Mouse (Mus musculus) forebrain, embryonic 16.5 days (tissue): Measurements from ENCODE around the gene Smad3. TPM values are rescaled to one million over a fixed set of nuclear protein-coding genes. Genes with fewer than 3 reads are reported as not detected.

Experiments
- ATAC-seq: fragments of 200-750 bp; cut with Nextera tagmentation; 2 replicates; pipeline ENCODE4 v1.8.0; 2017; ENCODE audit warnings: mild to moderate bottlenecking, moderate library complexity
- H3K27ac ChIP-seq: fragments of 300-500 bp; sonication (generic); 2 replicates; pipeline ENCODE4 v1.5.1; 2014; ENCODE audit warnings: low read length, control low read depth
- H3K27me3 ChIP-seq: fragments of 300-500 bp; sonication (generic); replicated peaks from 2 replicates; pipeline ENCODE4 v1.6.1; 2014; ENCODE audit warnings: low read length; ENCODE audit not compliant: control insufficient read depth, insufficient read depth
- H3K36me3 ChIP-seq: fragments of 300-500 bp; sonication (generic); 2 replicates; pipeline ENCODE4 v1.6.1; 2014; ENCODE audit not compliant: control insufficient read depth, insufficient read depth
- H3K4me1 ChIP-seq: fragments of 300-500 bp; sonication (generic); replicated peaks from 2 replicates; pipeline ENCODE4 v1.6.1; 2014; ENCODE audit warnings: low read length; ENCODE audit not compliant: control insufficient read depth, insufficient read depth
- H3K4me2 ChIP-seq: fragments of 300-500 bp; sonication (generic); 2 replicates; pipeline ENCODE4 v1.6.1; 2014; ENCODE audit warnings: mild to moderate bottlenecking, low read length, control low read depth
- H3K4me3 ChIP-seq: fragments of 300-500 bp; sonication (generic); replicated peaks from 2 replicates; pipeline ENCODE4 v1.5.1; 2014; ENCODE audit warnings: mild to moderate bottlenecking, low read length, control low read depth
- H3K9ac ChIP-seq: fragments of 300-500 bp; sonication (generic); replicated peaks from 2 replicates; pipeline ENCODE4 v1.6.1; 2014; ENCODE audit warnings: low read depth, low read length, control low read depth
- H3K9me3 ChIP-seq: fragments of 300-500 bp; sonication (generic); 2 replicates; pipeline ENCODE4 v1.6.1; 2016; ENCODE audit warnings: low read length; ENCODE audit not compliant: control insufficient read depth
- WGBS: fragments of 180-500 bp; shearing (Covaris S2); extraction: QIAGEN DNeasy Blood & Tissue Kit; methylation state at CpG from one replicate; pipeline ENCODE4 v1.1.7; 2014; 5-methylcytosine and 5-hydroxymethylcytosine counted together
- polyA plus RNA-seq: library from polyadenylated mRNA; unstranded; fragments of >200 nt; fragmentation: Nextera tagmentation; extraction: Ambion mirVana; gene quantifications from 2 replicates; pipeline ENCODE4 v1.2.1, GENCODE M21; 2015

The Smad3 gene
- polyA plus RNA-seq, 1 experiment from 2014 or later = 7.4 TPM

- no peak overlapping the region for H3K9ac ChIP-seq
- H3K27me3 ChIP-seq = no peaks in the 10 kb centered on the region
- no peak overlapping the region for H3K4me3 ChIP-seq
- no peak for ATAC-seq
- H3K36me3 ChIP-seq = no peaks in the 10 kb centered on the region
- H3K9me3 ChIP-seq = no peaks in the 10 kb centered on the region
- H3K27ac ChIP-seq = no peak overlapping the region
- no peak overlapping the region for H3K4me2 ChIP-seq
- peaks cover 6% of the 10 kb centered on the region for H3K4me1 ChIP-seq
Observed at GRCm38 (mm10) chr9:63709266-63709665, 48.5 kb downstream of the Smad3 start.

- H3K27me3 ChIP-seq = no peaks in the 10 kb centered on the region
- no peak for ATAC-seq
- no peak overlapping the region for H3K27ac ChIP-seq
- no peaks in the 10 kb centered on the region for H3K36me3 ChIP-seq
- WGBS = 93% methylated on average over 9 of the region's 9 CpGs
- peaks cover 6% of the 10 kb centered on the region for H3K4me1 ChIP-seq
- H3K4me2 ChIP-seq = no peak overlapping the region
- H3K9me3 ChIP-seq = no peaks in the 10 kb centered on the region
- H3K4me3 ChIP-seq = no peak overlapping the region
- no peak overlapping the region for H3K9ac ChIP-seq
Observed at GRCm38 (mm10) chr9:63707816-63708588, 49.8 kb downstream of the Smad3 start.

DNA sequence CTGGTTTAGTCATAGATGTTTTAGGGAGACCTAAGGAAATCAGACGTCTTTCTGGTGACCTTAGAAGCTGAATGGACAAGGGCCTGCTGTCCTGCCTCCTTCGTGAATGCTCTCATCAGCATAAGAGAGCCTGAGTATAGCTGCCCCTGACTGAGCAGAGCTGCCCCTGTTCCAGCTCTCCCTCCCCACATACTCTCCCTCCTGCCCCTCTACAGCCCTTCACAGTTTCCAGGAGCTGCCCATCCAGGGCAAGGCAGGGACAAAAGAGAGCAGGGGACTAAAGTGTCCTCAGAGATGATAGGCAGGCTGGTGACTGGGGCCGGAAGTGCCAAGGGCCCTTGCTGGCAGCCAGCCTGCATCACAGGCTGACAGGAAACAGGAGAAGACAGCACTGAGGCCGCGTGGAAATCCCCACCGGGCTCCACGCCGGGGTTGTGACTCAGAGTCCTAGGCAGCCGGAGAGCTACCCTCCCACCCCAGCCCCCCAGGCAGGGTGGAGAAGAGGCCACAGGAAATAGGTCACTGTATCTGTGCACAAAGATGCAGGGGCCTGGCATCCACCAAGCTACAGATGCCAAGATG, 51.6 kb downstream of the Smad3 start:
- Histone ChIP-seq H3K9me3 (no peaks in the 10 kb centered on the region), H3K27me3 (no peaks in the 10 kb centered on the region), H3K36me3 (no peaks in the 10 kb centered on the region), H3K9ac (no peak overlapping the region), H3K4me2 (no peak overlapping the region), H3K4me1 (peaks cover 6% of the 10 kb centered on the region), H3K4me3 (no peak overlapping the region), H3K27ac (no peak overlapping the region)
- 19% methylated on average over 9 of the region's 9 CpGs for WGBS
- no peak for ATAC-seq

DNA sequence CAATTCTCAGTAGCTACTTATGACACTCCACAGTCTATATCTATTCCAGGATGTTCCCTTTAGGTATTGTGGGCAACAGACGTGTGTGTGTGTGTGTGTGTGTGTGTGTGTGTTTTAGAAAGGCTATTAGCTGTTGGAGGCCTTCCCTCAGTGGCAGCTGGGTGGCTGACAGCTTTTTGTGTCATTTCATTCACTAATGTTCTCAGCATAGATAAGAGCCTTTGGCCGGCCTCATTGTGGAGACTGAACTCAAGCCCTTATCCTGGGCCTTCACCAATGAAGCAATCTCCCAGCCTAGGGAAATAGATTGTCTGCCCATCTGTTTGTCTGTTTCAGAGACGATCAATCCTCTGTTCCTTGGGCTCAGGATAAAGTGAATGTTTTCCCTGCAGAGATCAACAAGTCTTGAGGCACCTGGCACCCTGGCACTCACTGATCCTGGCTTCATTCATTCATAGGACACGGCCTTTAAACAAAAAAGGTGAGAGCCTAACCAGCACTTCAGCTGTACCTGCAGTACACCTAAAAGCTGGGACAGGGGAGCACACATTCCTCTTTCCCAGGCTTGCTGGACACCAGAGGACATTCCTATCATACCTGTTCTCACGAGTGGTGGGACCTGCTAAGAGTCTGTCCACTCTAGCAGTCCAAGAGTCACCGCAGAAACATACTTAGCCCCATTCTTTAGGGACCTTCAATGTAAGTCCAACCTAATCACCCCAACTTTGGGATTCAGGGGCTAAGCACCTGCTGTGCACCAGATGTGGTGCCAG, 52.6 kb downstream of the Smad3 start:
- Histone ChIP-seq H3K4me1 (peaks cover 6% of the 10 kb centered on the region), H3K27ac (no peak overlapping the region), H3K4me3 (no peak overlapping the region), H3K9me3 (no peaks in the 10 kb centered on the region), H3K27me3 (no peaks in the 10 kb centered on the region), H3K36me3 (no peaks in the 10 kb centered on the region), H3K4me2 (no peak overlapping the region), H3K9ac (no peak overlapping the region)
- no peak for ATAC-seq
- WGBS = 69% methylated on average over 6 of the region's 6 CpGs

DNA sequence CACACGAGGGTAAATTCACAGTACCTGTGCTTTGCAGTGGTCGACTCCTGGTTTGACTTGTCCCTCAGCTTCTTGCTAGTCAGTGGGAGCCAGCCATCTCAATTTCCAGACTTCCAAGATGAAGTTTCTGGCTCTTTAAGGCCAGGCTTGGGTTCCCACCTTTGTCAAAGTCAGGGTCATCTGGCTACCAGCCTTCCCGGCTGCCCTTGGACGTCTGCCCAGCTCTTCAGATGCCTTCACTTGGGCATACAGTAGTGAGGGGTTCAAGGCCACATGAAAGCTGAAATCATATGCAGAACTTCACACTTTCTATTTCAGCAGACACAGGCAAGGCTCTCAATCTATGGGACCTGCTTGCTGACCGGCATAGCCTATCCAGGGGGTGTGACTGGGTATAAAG, 53.7 kb downstream of the Smad3 start:
- no peak overlapping the region for H3K4me3 ChIP-seq
- H3K27ac ChIP-seq = no peak overlapping the region
- no peak for ATAC-seq
- no peaks in the 10 kb centered on the region for H3K36me3 ChIP-seq
- WGBS = 76% methylated on average over 5 of the region's 5 CpGs
- no peak overlapping the region for H3K9ac ChIP-seq
- H3K27me3 ChIP-seq = no peaks in the 10 kb centered on the region
- H3K4me1 ChIP-seq = peaks cover 6% of the 10 kb centered on the region
- no peak overlapping the region for H3K4me2 ChIP-seq
- no peaks in the 10 kb centered on the region for H3K9me3 ChIP-seq

- no peaks in the 10 kb centered on the region for H3K9me3 ChIP-seq
- ATAC-seq = no peak
- WGBS = 89% methylated on average over 7 of the region's 7 CpGs
- H3K4me1 ChIP-seq = peaks cover 6% of the 10 kb centered on the region
- no peak overlapping the region for H3K4me2 ChIP-seq
- no peak overlapping the region for H3K9ac ChIP-seq
- H3K27me3 ChIP-seq = no peaks in the 10 kb centered on the region
- H3K36me3 ChIP-seq = no peaks in the 10 kb centered on the region
- no peak overlapping the region for H3K27ac ChIP-seq
- no peak overlapping the region for H3K4me3 ChIP-seq
Observed at GRCm38 (mm10) chr9:63703236-63703785, 54.5 kb downstream of the Smad3 start.

- H3K27me3 ChIP-seq = no peaks in the 10 kb centered on the region
- H3K4me3 ChIP-seq = no peak overlapping the region
- no peak overlapping the region for H3K27ac ChIP-seq
- no peak for ATAC-seq
- WGBS = 81% methylated on average over 16 of the region's 16 CpGs
- H3K4me1 ChIP-seq = peaks cover 6% of the 10 kb centered on the region
- H3K9me3 ChIP-seq = no peaks in the 10 kb centered on the region
- H3K4me2 ChIP-seq = no peak overlapping the region
- H3K36me3 ChIP-seq = no peaks in the 10 kb centered on the region
- H3K9ac ChIP-seq = no peak overlapping the region
Observed at GRCm38 (mm10) chr9:63702502-63703013, 55.2 kb downstream of the Smad3 start.

- Histone ChIP-seq H3K4me1 (peaks cover 7% of the 10 kb centered on the region), H3K36me3 (no peaks in the 10 kb centered on the region), H3K4me2 (no peak overlapping the region), H3K9ac (no peak overlapping the region), H3K27ac (no peak overlapping the region), H3K9me3 (no peaks in the 10 kb centered on the region), H3K4me3 (no peak overlapping the region), H3K27me3 (no peaks in the 10 kb centered on the region)
- 87% methylated on average over 4 of the region's 4 CpGs for WGBS
- no peak for ATAC-seq
Observed at GRCm38 (mm10) chr9:63701957-63702309, 55.9 kb downstream of the Smad3 start.

- ATAC-seq = no peak
Observed at GRCm38 (mm10) chr9:63701258-63701956, 56.4 kb downstream of the Smad3 start.

More at GRCm38 (mm10) chr9:63701258-63701956, 56.4 kb downstream of the Smad3 start:
- Histone ChIP-seq H3K4me3 (no peak overlapping the region), H3K27ac (no peak overlapping the region), H3K27me3 (no peaks in the 10 kb centered on the region), H3K9me3 (no peaks in the 10 kb centered on the region), H3K4me2 (no peak overlapping the region), H3K9ac (no peak overlapping the region), H3K4me1 (peaks cover 8% of the 10 kb centered on the region), H3K36me3 (no peaks in the 10 kb centered on the region)
- 83% methylated on average over 10 of the region's 10 CpGs for WGBS
